Mouse (Mus musculus): Measurements from ENCODE around the gene Tet1. TPM values are rescaled to one million over a fixed set of nuclear protein-coding genes. Genes with fewer than 3 reads are reported as not detected.
"Not testable (repeated sequence)": the region's sequence is repeated elsewhere in the genome, so short reads cannot be mapped to it uniquely, and the experiment has no call there.

Tet1 gene
- polyA plus RNA-seq, 1 experiment, result 0.84 TPM

DNA sequence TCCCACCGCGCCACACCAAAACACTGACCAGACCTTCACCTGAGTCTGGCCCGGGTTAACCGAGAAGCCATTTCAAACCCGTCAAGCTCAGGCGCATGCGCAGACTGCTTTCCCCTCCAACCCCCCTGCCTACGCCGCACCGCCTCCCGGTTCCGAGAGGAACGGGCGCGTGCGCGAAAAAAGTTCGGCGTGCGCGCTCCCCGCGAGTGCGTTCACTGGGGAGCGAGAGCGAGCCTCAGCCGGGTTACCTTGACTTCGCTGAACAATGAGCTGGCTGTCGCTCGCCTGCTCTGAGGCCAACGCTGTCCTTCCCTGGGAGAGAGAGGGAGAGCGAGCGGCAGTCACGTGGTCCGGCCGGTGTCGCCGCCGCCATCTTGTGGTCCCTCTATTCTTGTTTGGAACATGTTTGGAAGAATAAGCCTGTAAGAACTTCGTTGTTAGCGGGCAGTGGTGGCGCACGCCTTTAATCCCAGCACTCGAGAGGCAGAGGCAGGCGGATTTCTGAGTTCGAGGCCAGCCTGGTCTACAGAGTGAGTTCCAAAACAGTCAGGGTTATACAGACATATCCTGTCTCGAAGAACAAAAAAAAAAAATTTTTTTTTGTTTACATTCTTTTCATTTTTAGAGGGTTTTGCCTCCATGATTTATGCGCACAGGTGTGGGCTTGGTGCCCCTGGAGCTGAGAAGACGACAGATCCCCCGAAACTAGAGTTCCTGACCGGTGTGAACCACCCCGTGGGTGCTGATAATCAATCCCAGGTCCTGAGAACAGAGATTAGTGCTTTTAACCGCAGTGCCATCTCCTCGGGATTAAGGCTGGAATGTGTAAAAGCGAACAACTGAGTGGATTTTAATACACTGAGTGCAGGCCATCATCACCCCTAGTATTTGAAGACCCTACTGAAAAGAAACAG lies 116.4 kb downstream of the Tet1 start, which contains the start of gene Ccar1:
Ccar1 (minus strand) TSS at position 110 of the 914 bp plus-strand sequence.
- Histone ChIP-seq H3K4me3 (ENCODE audit: extremely low read depth, insufficient read depth, insufficient read length) (peak within 1 kb of the TSS; percentile 100), H3K27ac (ENCODE audit: insufficient read depth, low read length) (peak within 1 kb of the TSS; percentile 96), H3K36me3 (ENCODE audit: control insufficient read depth, insufficient read depth, low read length) (peaks cover 13% of the 10 kb centered on the region), H3K4me1 (ENCODE audit: control insufficient read depth, insufficient read depth, insufficient read length) (peaks cover 4% of the 10 kb centered on the region; the same call in 1 of the 2 replicates), H3K27me3 (ENCODE audit: control insufficient read depth, insufficient read depth, low read length) (no peaks in the 10 kb centered on the region; the same call in 1 of the 2 replicates)
- 8% methylated on average over 55 of the region's 55 CpGs for WGBS
- TF ChIP-seq CTCF (IDR thresholded peaks at IDR 0.05; ENCODE audit: extremely low read depth, insufficient read depth, insufficient read length, insufficient replicate concordance) (no peak), POLR2A (IDR thresholded peaks at IDR 0.05; ENCODE audit: low read depth, low read length) (peak; percentile 46)
- DNase-seq (ENCODE audit: low read depth in 1 of 2, low spot score in 2 of 2), result peak; percentile 97 to 98

DNA sequence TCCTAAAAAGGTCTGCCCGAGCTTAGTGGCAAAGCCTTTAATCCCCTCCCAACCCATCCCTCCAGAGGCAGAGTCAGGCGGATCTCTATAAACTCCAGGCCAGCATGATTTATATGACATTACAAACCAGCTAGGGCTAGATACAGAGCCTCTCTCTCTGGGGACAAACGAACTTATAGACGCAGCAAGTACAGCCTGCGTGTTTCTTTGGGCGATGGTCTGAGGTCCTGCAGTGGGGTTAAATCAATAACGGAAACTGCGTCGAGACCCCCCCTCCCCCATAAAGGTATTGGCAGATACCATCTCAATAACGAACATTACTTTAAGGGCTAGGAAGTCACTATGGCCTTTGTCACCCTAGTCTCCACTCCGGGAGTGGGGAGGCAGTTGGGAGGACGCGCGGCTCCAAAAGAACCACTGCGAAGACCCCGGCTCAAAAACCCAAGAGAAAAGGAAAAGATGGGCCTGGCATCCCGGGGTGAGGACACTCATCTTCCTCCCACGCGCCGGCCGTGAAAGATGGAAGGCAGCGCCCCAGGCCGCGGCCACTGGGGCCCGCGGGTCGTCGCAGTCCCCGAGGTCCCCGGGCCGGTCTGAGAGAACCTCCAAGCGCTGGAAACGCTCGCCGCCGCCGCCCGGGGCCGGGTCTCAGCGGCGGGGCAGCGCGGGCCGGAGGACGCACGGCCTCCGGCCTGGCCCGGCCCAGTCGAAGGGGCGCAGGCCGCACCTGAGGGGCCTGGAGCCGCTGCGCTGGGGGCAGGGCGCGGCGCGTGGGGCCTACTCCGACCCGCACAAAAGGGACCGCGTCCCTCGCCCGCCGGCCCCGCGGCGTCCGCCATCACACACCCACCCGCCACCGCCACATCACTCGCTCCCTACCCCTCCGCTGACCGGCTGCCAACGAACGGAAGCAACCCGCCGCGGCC lies 117.3 kb downstream of the Tet1 start:
- no peak for TF ChIP-seq POLR2A (IDR thresholded peaks at IDR 0.05; ENCODE audit: low read depth, low read length)
- no peak for TF ChIP-seq CTCF (IDR thresholded peaks at IDR 0.05; ENCODE audit: extremely low read depth, insufficient read depth, insufficient read length, insufficient replicate concordance)
- DNase-seq (ENCODE audit: low read depth in 1 of 2, low spot score in 2 of 2), result no peak
- Histone ChIP-seq H3K27ac (ENCODE audit: insufficient read depth, low read length) (peak overlapping the region; percentile 96), H3K4me1 (ENCODE audit: control insufficient read depth, insufficient read depth, insufficient read length) (peaks cover 4% of the 10 kb centered on the region; the same call in 1 of the 2 replicates), H3K4me3 (ENCODE audit: extremely low read depth, insufficient read depth, insufficient read length) (peak overlapping the region; percentile 100), H3K36me3 (ENCODE audit: control insufficient read depth, insufficient read depth, low read length) (peaks cover 20% of the 10 kb centered on the region), H3K27me3 (ENCODE audit: control insufficient read depth, insufficient read depth, low read length) (no peaks in the 10 kb centered on the region; the same call in 1 of the 2 replicates)
- WGBS, result under 1% methylated on average over 61 of the region's 78 CpGs

DNA sequence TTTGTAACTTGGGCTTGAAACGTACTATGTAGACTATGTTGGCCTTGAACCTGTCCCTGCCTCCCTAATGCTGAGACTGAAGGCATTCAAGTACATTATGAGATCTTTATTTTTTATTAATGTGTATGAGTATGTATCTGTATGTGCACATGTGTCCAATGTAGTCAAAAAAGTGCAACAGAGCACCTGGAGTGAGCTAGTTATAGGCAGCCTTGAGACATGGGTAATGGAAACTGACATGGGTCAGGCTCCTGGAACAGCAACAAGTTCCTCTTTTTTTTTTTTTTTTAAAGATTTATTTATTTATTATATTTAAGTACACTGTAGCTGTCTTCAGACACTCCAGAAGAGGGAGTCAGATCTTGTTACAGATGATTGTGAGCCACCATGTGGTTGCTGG lies 127.0 kb downstream of the Tet1 start:
- H3K36me3 ChIP-seq (ENCODE audit: control insufficient read depth, insufficient read depth, low read length), result peaks cover 44% of the 10 kb centered on the region
- not testable (repeated sequence) for H3K27me3 ChIP-seq (ENCODE audit: control insufficient read depth, insufficient read depth, low read length); H3K4me1 ChIP-seq (ENCODE audit: control insufficient read depth, insufficient read depth, insufficient read length); H3K4me3 ChIP-seq (ENCODE audit: extremely low read depth, insufficient read depth, insufficient read length); H3K27ac ChIP-seq (ENCODE audit: insufficient read depth, low read length)
- peak in 1 of 2 experiments; percentile 12 for DNase-seq (ENCODE audit: low read depth in 1 of 2, low spot score in 2 of 2)
- WGBS, result 91% methylated on average over 1 of the region's 1 CpGs

Other genes starting within 250 kb of the Tet1 start
- 0.14 and 0.20 TPM in 2 replicates for gene Stox1, start 182.9 kb downstream of the Tet1 start, polyA plus RNA-seq (2012; rRNA removed)
- gene Ccar1, start 116.7 kb downstream of the Tet1 start, polyA plus RNA-seq (2012; rRNA removed), result 44.4 and 53.5 TPM in 2 replicates
- gene Slc25a16, start 11.6 kb upstream of the Tet1 start, polyA plus RNA-seq (2012; rRNA removed), result 8.5 and 21.5 TPM in 2 replicates
- 4.7 and 6.4 TPM in 2 replicates for gene Dna2, start 38.0 kb upstream of the Tet1 start, polyA plus RNA-seq (2012; rRNA removed)
- 2.6 and 3.0 TPM in 2 replicates for gene Rufy2, start 71.2 kb upstream of the Tet1 start, polyA plus RNA-seq (2012; rRNA removed)
- 9.0 and 11.2 TPM in 2 replicates for gene Hnrnph3, start 115.2 kb upstream of the Tet1 start, polyA plus RNA-seq (2012; rRNA removed)
- gene Pbld2, start 115.3 kb upstream of the Tet1 start, polyA plus RNA-seq (2012; rRNA removed), result 0.55 and 0.74 TPM in 2 replicates
- 0.58 and 1.3 TPM in 2 replicates for gene Pbld1, start 151.2 kb upstream of the Tet1 start, polyA plus RNA-seq (2012; rRNA removed)
- gene Atoh7, start 190.7 kb upstream of the Tet1 start, polyA plus RNA-seq (2012; rRNA removed), result 0.16 TPM in 1 of 2 replicates, not detected in the other

All from spleen, adult 2 months (tissue).